Mouse (Mus musculus) forebrain, embryonic 10.5 days (tissue): ENCODE data around the gene Nrip3. TPM values are rescaled to one million over a fixed set of nuclear protein-coding genes. Genes with fewer than 3 reads are reported as not detected.

Experiments
- DNase-seq: peaks from one replicate; pipeline ENCODE4 v3.0.0-alpha.2; 2017; ENCODE audit warnings: low spot score; ENCODE audit errors: extremely low spot score
- H3K27ac ChIP-seq: fragments of 300-500 bp; sonication (generic); 2 replicates; pipeline ENCODE4 v1.5.1; 2016; ENCODE audit warnings: mild to moderate bottlenecking
- H3K27me3 ChIP-seq: fragments of 300-500 bp; sonication (generic); 2 replicates; pipeline ENCODE4 v1.6.1; 2016; ENCODE audit warnings: mild to moderate bottlenecking; ENCODE audit not compliant: poor library complexity, severe bottlenecking
- H3K36me3 ChIP-seq: fragments of 300-500 bp; sonication (generic); replicated peaks from 2 replicates; pipeline ENCODE4 v1.6.1; 2016; ENCODE audit warnings: mild to moderate bottlenecking, moderate library complexity
- H3K4me1 ChIP-seq: fragments of 300-500 bp; sonication (generic); 2 replicates; pipeline ENCODE4 v1.6.1; 2016
- H3K4me3 ChIP-seq: fragments of 300-500 bp; sonication (generic); 2 replicates; pipeline ENCODE4 v1.5.1; 2016; ENCODE audit warnings: mild to moderate bottlenecking, moderate library complexity
- H3K9me3 ChIP-seq: fragments of 300-500 bp; sonication (generic); 2 replicates; pipeline ENCODE4 v1.6.1; 2016; ENCODE audit warnings: mild to moderate bottlenecking, moderate library complexity
- WGBS: fragments of 180-500 bp; shearing (Covaris S2); methylation state at CpG from one replicate; pipeline ENCODE4 v1.1.7; 2016; 5-methylcytosine and 5-hydroxymethylcytosine counted together
- polyA plus RNA-seq: library from polyadenylated mRNA; unstranded; fragments of >200 nt; fragmentation: Nextera tagmentation; extraction: Ambion mirVana; gene quantifications from 2 replicates; pipeline ENCODE4 v1.2.1, GENCODE M21; 2016

The Nrip3 gene
- 0.56 and 0.87 TPM in 2 replicates for polyA plus RNA-seq

DNA sequence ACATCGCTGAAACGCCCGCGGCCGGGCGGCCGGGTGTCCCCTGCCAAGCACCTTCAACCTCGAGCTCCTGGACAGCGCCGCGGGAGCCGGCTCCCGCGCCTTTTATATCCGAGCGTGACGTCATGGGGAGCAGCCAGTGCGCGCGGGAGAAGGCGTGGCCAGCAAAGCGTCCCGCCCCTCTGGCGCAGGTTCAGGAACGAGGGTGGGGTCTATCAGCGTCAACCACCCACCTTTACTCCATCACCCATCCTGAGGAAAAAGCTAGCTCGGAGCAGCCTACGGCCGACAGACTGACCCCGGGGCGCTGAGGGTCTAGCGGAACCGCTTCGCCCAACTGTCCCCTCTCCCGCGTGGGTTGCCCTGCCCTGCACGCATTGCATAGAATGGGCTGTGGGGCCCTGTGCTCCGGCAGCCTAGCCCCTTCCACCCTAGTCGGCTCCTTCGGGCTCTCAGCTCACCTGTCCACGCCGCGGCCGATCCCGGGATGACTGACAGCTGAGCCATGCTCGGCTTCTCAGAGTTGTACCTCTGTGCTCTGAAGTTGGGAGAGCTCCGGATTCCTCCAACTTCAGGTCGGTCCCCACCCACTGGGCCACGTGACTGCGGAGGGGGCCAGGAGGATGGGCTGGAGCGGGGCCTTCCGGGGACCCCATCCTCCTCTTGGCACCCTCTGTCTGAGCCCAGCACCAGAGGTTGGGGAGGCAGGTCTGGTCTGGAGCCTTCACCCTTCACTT lies at the start of gene Nrip3:
Gene Nrip3, minus strand, starts transcription at position 556 of the 734 bp plus-strand sequence.
- Histone ChIP-seq H3K27me3 (peaks cover 66% of the 10 kb centered on the region), H3K36me3 (no peaks in the 10 kb centered on the region), H3K4me1 (peaks cover 14% of the 10 kb centered on the region), H3K4me3 (peak within 1 kb of the TSS; percentile 66), H3K27ac (peak within 1 kb of the TSS; percentile 22), H3K9me3 (no peaks in the 10 kb centered on the region)
- 2% methylated on average over 52 of the region's 52 CpGs for WGBS
- peak; percentile 80 for DNase-seq

GRCm38 (mm10) chr7:109831376-109831775 lies 49.6 kb upstream of the Nrip3 start:
- Histone ChIP-seq H3K9me3 (no peaks in the 10 kb centered on the region), H3K4me3 (no peak overlapping the region), H3K4me1 (no peaks in the 10 kb centered on the region), H3K27me3 (peaks cover 11% of the 10 kb centered on the region; the same call in 1 of the 2 replicates), H3K36me3 (no peaks in the 10 kb centered on the region), H3K27ac (no peak overlapping the region)
- WGBS = 85% methylated on average over 2 of the region's 2 CpGs
- no peak for DNase-seq

DNA sequence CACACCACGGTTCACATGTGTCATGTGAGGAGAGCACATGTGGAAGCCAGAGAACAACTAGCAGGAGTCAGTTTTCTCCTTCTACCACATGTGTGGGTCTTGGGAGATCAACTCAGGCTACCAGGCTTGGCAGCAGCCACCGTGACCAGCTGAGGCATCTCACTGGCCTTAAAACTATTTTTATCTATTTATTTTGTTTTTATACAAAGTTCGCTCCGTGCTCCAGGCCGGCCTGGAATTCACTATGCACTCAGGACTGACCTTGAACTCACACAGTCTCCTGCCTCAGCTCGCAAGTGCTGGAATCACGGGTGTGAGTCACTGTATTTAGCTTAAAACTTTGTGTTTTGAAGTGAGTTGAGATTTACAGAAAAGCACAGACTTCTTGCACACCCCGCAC lies 45.1 kb upstream of the Nrip3 start:
- WGBS = 89% methylated on average over 8 of the region's 8 CpGs
- no peak for DNase-seq
- Histone ChIP-seq H3K4me1 (no peaks in the 10 kb centered on the region), H3K36me3 (no peaks in the 10 kb centered on the region), H3K4me3 (no peak overlapping the region), H3K27me3 (peaks cover 31% of the 10 kb centered on the region), H3K9me3 (no peaks in the 10 kb centered on the region), H3K27ac (no peak overlapping the region)

- 90% methylated on average over 14 of the region's 14 CpGs for WGBS
- Histone ChIP-seq H3K27me3 (peaks cover 43% of the 10 kb centered on the region), H3K27ac (no peak overlapping the region), H3K9me3 (no peaks in the 10 kb centered on the region), H3K4me1 (no peaks in the 10 kb centered on the region), H3K4me3 (no peak overlapping the region), H3K36me3 (no peaks in the 10 kb centered on the region)
- no peak for DNase-seq
These were observed 43.5 kb upstream of the Nrip3 start for GRCm38 (mm10) chr7:109825293-109825692.

GRCm38 (mm10) chr7:109818600-109818999 lies 36.8 kb upstream of the Nrip3 start:
- H3K27me3 ChIP-seq = peaks cover 89% of the 10 kb centered on the region
- H3K9me3 ChIP-seq = no peaks in the 10 kb centered on the region
- 92% methylated on average over 4 of the region's 4 CpGs for WGBS

DNA sequence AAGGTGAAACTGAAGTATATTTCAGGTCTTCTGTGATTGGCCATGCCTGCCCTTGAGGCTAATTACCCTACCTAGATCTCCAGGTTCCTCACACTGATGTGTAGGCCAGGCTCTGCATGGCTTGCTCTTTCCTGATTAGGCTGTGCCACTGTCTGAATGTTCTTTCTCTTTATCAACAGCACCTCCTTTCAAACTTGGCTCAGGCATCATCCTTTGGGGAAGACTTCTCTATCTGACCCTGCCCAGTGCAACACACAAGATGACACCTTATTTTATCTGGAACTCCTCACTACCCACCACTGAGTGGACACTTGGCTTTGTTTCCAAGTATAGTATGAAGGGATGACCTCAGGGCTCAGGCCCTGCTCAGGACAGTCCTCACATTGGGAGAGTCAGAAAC lies 36.1 kb upstream of the Nrip3 start:
- H3K27ac ChIP-seq = no peak overlapping the region
- no peaks in the 10 kb centered on the region for H3K36me3 ChIP-seq
- DNase-seq = no peak
- peaks cover 89% of the 10 kb centered on the region for H3K27me3 ChIP-seq
- no peaks in the 10 kb centered on the region for H3K9me3 ChIP-seq
- peaks cover 21% of the 10 kb centered on the region for H3K4me1 ChIP-seq
- no peak overlapping the region for H3K4me3 ChIP-seq

More at GRCm38 (mm10) chr7:109818600-109818999, 36.8 kb upstream of the Nrip3 start:
- DNase-seq = no peak
- H3K36me3 ChIP-seq = no peaks in the 10 kb centered on the region
- H3K4me3 ChIP-seq = no peak overlapping the region
- H3K27ac ChIP-seq = no peak overlapping the region
- peaks cover 14% of the 10 kb centered on the region for H3K4me1 ChIP-seq

GRCm38 (mm10) chr7:109813330-109814140 lies 31.7 kb upstream of the Nrip3 start:
- H3K9me3 ChIP-seq = no peaks in the 10 kb centered on the region
- peaks cover 25% of the 10 kb centered on the region for H3K4me1 ChIP-seq
- H3K36me3 ChIP-seq = no peaks in the 10 kb centered on the region
- H3K4me3 ChIP-seq = no peak overlapping the region
- H3K27me3 ChIP-seq = peaks cover 99% of the 10 kb centered on the region
- WGBS = 20% methylated on average over 4 of the region's 4 CpGs
- H3K27ac ChIP-seq = peak overlapping the region; percentile 57
- peak; percentile 41 for DNase-seq

GRCm38 (mm10) chr7:109807616-109808485 lies 26.0 kb upstream of the Nrip3 start:
- Histone ChIP-seq H3K4me3 (no peak overlapping the region), H3K9me3 (no peaks in the 10 kb centered on the region), H3K36me3 (no peaks in the 10 kb centered on the region), H3K27me3 (peaks cover 91% of the 10 kb centered on the region), H3K4me1 (peaks cover 11% of the 10 kb centered on the region), H3K27ac (no peak overlapping the region)
- DNase-seq = no peak
- 86% methylated on average over 8 of the region's 8 CpGs for WGBS

DNA sequence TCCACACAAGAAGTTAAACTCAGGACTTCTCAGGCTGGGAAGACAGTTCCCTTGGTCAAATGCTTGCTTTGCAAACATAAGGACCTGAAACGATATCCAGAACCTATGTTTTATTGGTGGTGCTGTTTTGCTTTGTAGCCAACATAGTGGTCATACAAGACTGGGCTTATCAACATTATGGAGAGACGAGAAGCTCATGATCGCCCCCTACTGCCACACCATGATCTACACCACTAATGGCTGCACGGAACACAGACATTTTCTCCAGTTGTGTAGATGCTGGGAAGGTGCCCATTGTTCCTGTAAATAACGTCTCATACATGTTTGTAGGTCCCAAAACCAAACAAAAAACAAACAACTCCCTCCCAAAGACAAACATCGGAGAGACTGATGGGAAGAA lies 23.0 kb upstream of the Nrip3 start:
- Histone ChIP-seq H3K27me3 (peaks cover 80% of the 10 kb centered on the region), H3K4me3 (no peak overlapping the region), H3K9me3 (no peaks in the 10 kb centered on the region), H3K27ac (no peak overlapping the region), H3K4me1 (peaks cover 8% of the 10 kb centered on the region; the same call in 1 of the 2 replicates), H3K36me3 (no peaks in the 10 kb centered on the region)
- DNase-seq = no peak
- WGBS = 71% methylated on average over 6 of the region's 6 CpGs

DNA sequence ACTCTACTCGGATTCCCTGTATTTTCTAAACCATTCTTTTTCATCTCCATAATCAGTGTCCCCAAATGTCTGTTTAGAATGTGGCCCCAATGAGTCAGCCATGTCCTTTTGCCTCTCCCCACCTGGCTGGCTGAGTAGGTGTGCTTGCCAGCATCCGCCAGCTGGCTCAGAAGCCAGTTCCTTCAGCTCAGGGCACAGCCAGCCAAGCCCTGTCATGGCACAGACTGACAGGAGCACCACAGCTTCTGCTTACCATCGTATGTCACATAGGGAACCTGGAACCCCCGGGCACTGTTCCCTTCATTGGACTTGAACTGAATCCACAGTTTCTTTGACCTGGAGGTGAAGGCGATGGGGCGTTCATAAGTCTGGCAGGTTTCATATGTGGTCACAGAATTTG lies 22.5 kb upstream of the Nrip3 start:
- H3K36me3 ChIP-seq = no peaks in the 10 kb centered on the region
- WGBS = 93% methylated on average over 6 of the region's 6 CpGs
- DNase-seq = no peak

DNA sequence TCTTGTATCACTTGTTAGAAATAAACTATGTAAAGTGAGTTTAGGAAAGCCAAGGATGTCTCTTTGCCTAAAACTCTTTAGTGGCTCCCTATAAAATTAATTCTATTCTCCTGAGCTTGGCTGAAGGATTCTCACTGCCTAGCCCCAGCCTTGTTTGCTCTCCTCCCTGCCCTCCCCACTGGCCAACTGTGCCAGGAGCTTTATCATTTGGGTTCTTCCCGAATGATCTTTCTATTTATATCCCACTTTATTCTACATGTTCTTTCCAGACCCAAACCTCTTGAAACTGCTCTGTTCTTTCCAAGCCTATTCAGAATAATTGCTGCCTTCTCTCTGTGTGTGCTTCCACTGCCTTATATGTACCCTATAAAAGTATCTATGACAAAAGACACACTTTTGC lies 21.7 kb upstream of the Nrip3 start:
- Histone ChIP-seq H3K27ac (no peak overlapping the region), H3K36me3 (no peaks in the 10 kb centered on the region), H3K4me3 (no peak overlapping the region), H3K27me3 (peaks cover 67% of the 10 kb centered on the region), H3K4me1 (peaks cover 8% of the 10 kb centered on the region; the same call in 1 of the 2 replicates), H3K9me3 (no peaks in the 10 kb centered on the region)
- 89% methylated on average over 1 of the region's 1 CpGs for WGBS
- no peak for DNase-seq

More for the DNA sequence above, 22.5 kb upstream of the Nrip3 start:
- H3K27ac ChIP-seq = no peak overlapping the region
- H3K9me3 ChIP-seq = no peaks in the 10 kb centered on the region
- H3K4me3 ChIP-seq = no peak overlapping the region
- H3K4me1 ChIP-seq = peaks cover 8% of the 10 kb centered on the region; the same call in 1 of the 2 replicates
- peaks cover 75% of the 10 kb centered on the region for H3K27me3 ChIP-seq

- no peak overlapping the region for H3K4me3 ChIP-seq
- no peak overlapping the region for H3K27ac ChIP-seq
- no peak for DNase-seq
- H3K4me1 ChIP-seq = no peaks in the 10 kb centered on the region
- peaks cover 38% of the 10 kb centered on the region for H3K27me3 ChIP-seq
- H3K36me3 ChIP-seq = no peaks in the 10 kb centered on the region
- 90% methylated on average over 4 of the region's 4 CpGs for WGBS
- no peaks in the 10 kb centered on the region for H3K9me3 ChIP-seq
These were observed 18.8 kb upstream of the Nrip3 start for GRCm38 (mm10) chr7:109800626-109801025.
